Mouse (Mus musculus) intestine, postnatal 0 days (tissue): ENCODE data around the gene Gm17409. TPM values are rescaled to one million over a fixed set of nuclear protein-coding genes. Genes with fewer than 3 reads are reported as not detected.

ENCODE experiments used
- ATAC-seq: fragments of 200-750 bp; cut with Nextera tagmentation; 2 replicates; pipeline ENCODE4 v1.8.0; 2017; ENCODE audit warnings: mild to moderate bottlenecking, moderate TSS enrichment, moderate library complexity
- H3K27ac ChIP-seq: fragments of 300-500 bp; sonication (generic); 2 replicates; pipeline ENCODE4 v1.5.1; 2014; ENCODE audit warnings: mild to moderate bottlenecking, low read depth, low read length, moderate library complexity
- H3K27me3 ChIP-seq: fragments of 300-500 bp; sonication (generic); replicated peaks from 2 replicates; pipeline ENCODE4 v1.6.1; 2014; ENCODE audit warnings: low read length, mixed read lengths; ENCODE audit not compliant: control insufficient read depth, insufficient read depth
- H3K36me3 ChIP-seq: fragments of 300-500 bp; sonication (generic); 2 replicates; pipeline ENCODE4 v1.6.1; 2014; ENCODE audit warnings: mild to moderate bottlenecking, moderate library complexity; ENCODE audit not compliant: control insufficient read depth, insufficient read depth
- H3K4me1 ChIP-seq: fragments of 300-500 bp; sonication (generic); replicated peaks from 2 replicates; pipeline ENCODE4 v1.6.1; 2014; ENCODE audit warnings: antibody characterized with exemption, low read length, mixed read lengths; ENCODE audit not compliant: control insufficient read depth, insufficient read depth
- H3K4me2 ChIP-seq: fragments of 300-500 bp; sonication (generic); replicated peaks from 2 replicates; pipeline ENCODE4 v1.6.1; 2014; ENCODE audit warnings: low read depth, mild to moderate bottlenecking, moderate library complexity
- H3K4me3 ChIP-seq: fragments of 300-500 bp; sonication (generic); 2 replicates; pipeline ENCODE4 v1.5.1; 2014; ENCODE audit warnings: low read depth, low read length
- H3K9ac ChIP-seq: fragments of 300-500 bp; sonication (generic); 2 replicates; pipeline ENCODE4 v1.6.1; 2014; ENCODE audit warnings: mild to moderate bottlenecking, low read depth, low read length
- H3K9me3 ChIP-seq: fragments of 300-500 bp; sonication (generic); 2 replicates; pipeline ENCODE4 v1.6.1; 2016; ENCODE audit warnings: mixed run types; ENCODE audit not compliant: control insufficient read depth
- CTCF ChIP-seq: sonication (generic); IDR thresholded peaks from 2 replicates; pipeline ENCODE4 v1.5.1; 2016; ENCODE audit warnings: low read depth, mild to moderate bottlenecking, control low read depth, antibody characterized with exemption, moderate library complexity
- WGBS: fragments of 180-500 bp; shearing (Covaris S2); extraction: QIAGEN DNeasy Blood & Tissue Kit; methylation state at CpG from one replicate; pipeline ENCODE4 v1.1.7; 2014; 5-methylcytosine and 5-hydroxymethylcytosine counted together
- polyA plus RNA-seq: library from polyadenylated mRNA; unstranded; fragments of >200 nt; fragmentation: Nextera tagmentation; extraction: Ambion mirVana; gene quantifications from 2 replicates; pipeline ENCODE4 v1.2.1, GENCODE M21; 2015

The Gm17409 gene
- polyA plus RNA-seq, 1 experiment from 2014 or later = not detected

- peak; percentile 69; the same call in 1 of the 2 replicates for ATAC-seq
- TF ChIP-seq CTCF = peak; percentile 32; the same call in 1 of the 2 replicates
Measured at GRCm38 (mm10) chr2:58435507-58435906, 34.4 kb upstream of the Gm17409 start.

DNA sequence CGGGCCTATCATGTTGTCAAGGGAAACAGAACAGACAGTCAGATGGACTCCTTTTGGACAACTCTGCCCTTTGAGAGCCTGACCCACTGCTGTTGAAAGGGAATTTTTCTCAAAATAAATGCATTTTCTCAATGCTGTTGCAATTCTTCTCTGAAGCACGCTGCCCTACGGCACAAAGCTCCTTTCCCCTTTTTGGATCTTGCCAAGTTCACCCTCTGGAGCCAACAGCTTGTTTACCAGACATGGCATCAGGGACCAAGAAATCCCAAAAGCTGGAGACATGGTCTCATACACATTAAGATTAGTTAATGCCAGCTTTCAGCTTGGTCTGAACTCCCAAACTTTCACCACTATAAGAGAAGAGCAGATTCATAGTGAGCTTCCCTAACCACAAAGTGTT lies 33.0 kb upstream of the Gm17409 start:
- H3K4me1 ChIP-seq = 0 out of 2 replicates have a peak, but pooled peaks cover 9% of the 10 kb centered on the region
- WGBS = 95% methylated on average over 3 of the region's 3 CpGs
- no peak for ATAC-seq
- H3K4me3 ChIP-seq = no peak overlapping the region
- no peak overlapping the region for H3K4me2 ChIP-seq
- no peaks in the 10 kb centered on the region for H3K36me3 ChIP-seq
- H3K9me3 ChIP-seq = no peaks in the 10 kb centered on the region
- no peak overlapping the region for H3K9ac ChIP-seq
- no peaks in the 10 kb centered on the region for H3K27me3 ChIP-seq
- no peak for TF ChIP-seq CTCF
- no peak overlapping the region for H3K27ac ChIP-seq

More at GRCm38 (mm10) chr2:58435507-58435906, 34.4 kb upstream of the Gm17409 start:
- Histone ChIP-seq H3K27ac (peak overlapping the region; percentile 5; the same call in 1 of the 2 replicates), H3K4me3 (no peak overlapping the region), H3K27me3 (no peaks in the 10 kb centered on the region), H3K4me1 (0 out of 2 replicates have a peak, but pooled peaks cover 9% of the 10 kb centered on the region), H3K36me3 (no peaks in the 10 kb centered on the region), H3K9me3 (no peaks in the 10 kb centered on the region), H3K4me2 (peak overlapping the region; percentile 51), H3K9ac (no peak overlapping the region)
- 60% methylated on average over 13 of the region's 13 CpGs for WGBS

DNA sequence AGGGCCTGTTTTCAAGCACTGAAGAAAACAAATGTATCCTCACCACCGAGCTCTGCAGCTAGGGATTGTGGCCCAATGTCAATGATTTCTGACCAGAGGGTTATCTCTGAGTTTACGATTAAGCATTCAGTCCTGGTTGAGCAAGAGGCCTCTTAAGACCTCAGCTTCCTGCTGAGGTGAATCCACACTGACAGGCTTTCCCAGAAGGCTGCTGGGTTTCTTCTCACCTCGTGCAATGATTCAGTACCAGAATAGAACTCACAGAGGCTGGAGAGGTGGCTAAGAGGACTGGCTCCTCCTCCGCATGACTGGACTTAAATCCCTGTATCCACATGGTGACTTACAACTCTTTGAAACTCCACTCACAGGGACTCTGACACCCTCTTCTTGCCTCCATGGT lies 26.8 kb upstream of the Gm17409 start:
- Histone ChIP-seq H3K9ac (no peak overlapping the region), H3K9me3 (no peaks in the 10 kb centered on the region), H3K4me2 (no peak overlapping the region), H3K4me3 (no peak overlapping the region), H3K4me1 (no peaks in the 10 kb centered on the region), H3K27ac (no peak overlapping the region), H3K27me3 (no peaks in the 10 kb centered on the region), H3K36me3 (peaks cover 25% of the 10 kb centered on the region)
- WGBS = 58% methylated on average over 4 of the region's 4 CpGs
- peak; percentile 66 for ATAC-seq
- no peak for TF ChIP-seq CTCF

DNA sequence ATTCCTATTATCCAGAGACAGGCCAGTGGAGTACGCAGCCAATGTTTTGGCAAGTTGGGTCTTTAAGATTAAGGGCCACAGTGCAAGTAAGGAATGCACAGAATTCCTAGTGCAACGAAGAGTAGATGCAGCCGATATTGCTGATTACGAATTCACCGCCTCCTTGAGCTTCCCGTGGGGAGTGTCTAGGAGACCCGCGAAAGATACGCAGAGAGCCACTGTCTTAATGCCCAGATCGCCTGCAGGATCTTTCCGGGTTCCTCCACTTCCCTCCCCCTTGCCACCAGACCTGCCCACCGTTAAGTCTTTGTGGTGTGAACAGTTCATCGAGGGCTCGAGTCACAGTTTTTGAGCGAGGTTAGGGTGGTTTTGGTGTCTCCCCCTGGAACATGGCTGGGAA lies 22.9 kb upstream of the Gm17409 start:
- ATAC-seq = no peak
- H3K27me3 ChIP-seq = no peaks in the 10 kb centered on the region
- no peak overlapping the region for H3K4me2 ChIP-seq
- 93% methylated on average over 15 of the region's 15 CpGs for WGBS
- no peaks in the 10 kb centered on the region for H3K9me3 ChIP-seq
- H3K36me3 ChIP-seq = peaks cover 27% of the 10 kb centered on the region
- no peak overlapping the region for H3K27ac ChIP-seq
- no peak for TF ChIP-seq CTCF
- no peaks in the 10 kb centered on the region for H3K4me1 ChIP-seq
- H3K4me3 ChIP-seq = no peak overlapping the region
- H3K9ac ChIP-seq = no peak overlapping the region

DNA sequence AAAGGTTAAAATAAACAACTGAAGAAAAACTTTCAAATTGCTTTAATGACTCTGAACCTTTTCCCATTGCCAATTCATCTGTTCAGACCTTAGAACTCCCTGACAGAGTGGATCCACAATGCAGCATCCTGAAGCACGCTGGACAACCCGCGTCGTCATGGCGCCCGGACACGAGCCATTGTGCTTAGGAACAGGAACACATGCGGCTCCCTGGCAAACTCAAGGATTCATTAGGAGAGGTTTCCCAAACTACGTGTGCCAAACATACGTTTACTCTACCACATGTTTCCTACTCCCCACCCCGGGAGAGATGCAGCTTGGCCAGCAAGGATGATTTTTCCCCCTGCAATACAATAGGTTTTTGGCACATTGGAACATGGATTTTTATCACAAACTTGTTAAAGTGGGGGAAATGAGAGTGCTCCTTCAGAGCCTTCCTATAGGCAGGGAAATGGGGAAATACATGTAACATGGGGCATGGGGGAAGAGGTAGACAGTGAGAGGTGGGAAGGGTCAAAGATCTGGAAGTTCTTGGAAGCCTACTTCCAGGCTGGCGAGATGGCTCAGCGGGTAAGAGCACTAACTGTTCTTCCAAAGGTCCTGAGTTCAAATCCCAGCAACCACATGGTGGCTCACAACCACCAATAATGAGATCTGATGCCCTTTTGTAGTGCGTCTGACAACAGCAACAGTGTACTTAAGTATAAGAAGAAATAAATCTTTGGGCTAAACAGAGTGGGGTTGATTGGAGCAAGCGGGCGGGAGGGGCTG lies 15.6 kb upstream of the Gm17409 start:
- Histone ChIP-seq H3K4me1 (no peaks in the 10 kb centered on the region), H3K9me3 (no peaks in the 10 kb centered on the region), H3K9ac (no peak overlapping the region), H3K27ac (no peak overlapping the region), H3K36me3 (peaks cover 22% of the 10 kb centered on the region; the same call in 1 of the 2 replicates), H3K27me3 (no peaks in the 10 kb centered on the region), H3K4me2 (no peak overlapping the region), H3K4me3 (no peak overlapping the region)
- no peak for TF ChIP-seq CTCF
- no peak for ATAC-seq
- WGBS = 89% methylated on average over 16 of the region's 16 CpGs

DNA sequence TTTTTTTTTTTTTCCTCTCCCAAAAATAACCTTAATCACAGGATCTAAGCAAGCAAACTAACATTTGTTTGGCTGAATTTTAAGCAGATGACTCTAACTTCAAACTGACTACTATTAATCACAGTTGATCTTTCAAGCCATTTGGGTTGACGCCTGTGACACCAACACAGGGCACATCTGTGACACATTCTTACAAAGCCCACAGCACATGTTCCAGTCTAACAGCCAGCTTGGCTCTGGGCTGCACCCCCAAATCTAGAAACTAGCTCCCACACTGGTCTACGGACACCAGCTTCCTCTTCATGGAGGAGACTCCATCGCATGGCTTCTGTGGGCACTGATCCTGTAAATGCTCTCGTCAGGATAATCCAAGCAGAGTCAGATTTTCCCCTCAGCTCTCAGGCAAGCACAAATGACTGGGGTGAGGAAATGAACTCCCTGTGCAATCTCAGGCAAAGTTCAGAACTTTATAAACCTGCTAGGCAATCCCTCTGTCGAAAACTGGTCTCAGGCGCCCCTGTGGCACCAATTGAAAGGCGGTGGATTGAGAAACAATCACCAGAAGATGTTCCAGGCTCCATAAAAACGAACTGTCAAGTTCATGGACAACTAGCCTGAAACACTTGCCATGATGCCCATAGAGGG lies 13.0 kb upstream of the Gm17409 start:
- Histone ChIP-seq H3K4me3 (no peak overlapping the region), H3K27ac (no peak overlapping the region), H3K9ac (no peak overlapping the region), H3K9me3 (no peaks in the 10 kb centered on the region), H3K4me1 (no peaks in the 10 kb centered on the region), H3K36me3 (peaks cover 23% of the 10 kb centered on the region), H3K4me2 (no peak overlapping the region), H3K27me3 (no peaks in the 10 kb centered on the region)
- ATAC-seq = no peak
- TF ChIP-seq CTCF = no peak
- WGBS = 94% methylated on average over 8 of the region's 8 CpGs
